Mouse (Mus musculus) layer of hippocampus, adult 18-20 months (tissue): ENCODE measurements around the gene Gm10309. TPM values are rescaled to one million over a fixed set of nuclear protein-coding genes. Genes with fewer than 3 reads are reported as not detected.
A peak's percentile ranks its signal among the peaks of the same experiment; 100 is the strongest.
"Not testable (repeated sequence)": the region's sequence is repeated elsewhere in the genome, so short reads cannot be mapped to it uniquely, and the experiment has no call there.

Experiments used
- DNase-seq, 2 experiments: peaks; one replicate each; pipeline ENCODE4 v3.0.0; 2022; ENCODE audit warnings: low spot score in 2 of 2
- total RNA-seq, 2 experiments: library from RNA; stranded (reverse); gene quantifications; 2 replicates each; pipeline ENCODE4 v1.2.3; 2021

Gene Gm10309
- total RNA-seq, 2 experiments from 2014 or later, result not detected

DNA sequence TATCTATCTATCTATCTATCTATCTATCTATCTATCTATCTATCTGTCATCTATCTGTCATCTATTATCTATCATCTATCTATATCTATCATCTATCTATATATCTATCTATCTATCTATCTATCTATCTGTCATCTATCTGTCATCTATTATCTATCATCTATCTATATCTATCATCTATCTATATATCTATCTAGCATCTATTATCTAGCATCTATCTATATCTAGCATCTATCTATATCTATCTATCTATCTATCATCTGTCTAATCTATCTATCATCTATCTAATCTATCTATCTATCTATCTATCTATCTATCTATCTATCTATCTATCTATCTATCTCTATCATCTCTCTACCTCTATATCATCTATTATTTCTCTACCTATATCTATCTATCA is 27.6 kb downstream of the Gm10309 start:
- not testable (repeated sequence) for DNase-seq

DNA sequence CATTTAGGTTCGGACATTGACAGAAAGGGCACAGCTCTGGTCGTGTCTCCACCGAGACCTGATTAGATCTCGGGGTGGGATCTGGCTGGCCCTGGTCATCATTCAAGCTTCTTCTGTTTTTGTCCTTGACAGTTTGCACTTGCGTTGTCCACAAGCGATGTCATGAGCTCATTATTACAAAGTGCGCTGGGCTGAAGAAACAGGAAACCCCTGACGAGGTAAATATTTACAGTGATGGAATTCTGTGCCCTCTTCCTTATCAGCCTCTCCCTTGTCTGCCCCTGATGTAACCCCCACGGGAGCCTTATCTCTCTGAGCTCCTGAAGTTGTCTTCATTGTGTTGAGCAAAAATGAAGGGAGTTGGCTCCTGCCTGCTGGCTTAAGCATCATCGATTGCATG is 28.4 kb downstream of the Gm10309 start:
- DNase-seq, result no peak

DNA sequence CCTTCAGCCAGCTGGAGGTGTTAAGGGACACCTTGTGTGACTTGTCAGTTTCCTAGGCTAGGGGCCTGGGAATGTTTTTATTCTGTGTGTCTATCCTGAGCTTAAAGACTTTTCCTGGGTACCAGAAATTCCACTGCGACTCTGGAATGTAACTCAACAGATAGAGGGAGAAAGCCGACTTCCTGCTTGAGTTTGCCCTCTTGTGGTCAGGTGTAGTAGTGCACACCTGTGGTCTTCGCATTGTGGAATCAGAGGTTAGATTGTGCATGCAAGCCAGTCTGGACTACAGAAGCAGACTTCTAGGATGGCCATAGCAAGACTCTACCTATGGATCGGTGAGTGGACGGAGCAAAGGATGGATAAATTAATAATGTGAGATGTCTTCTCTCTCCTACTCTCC is 33.3 kb downstream of the Gm10309 start:
- DNase-seq, result no peak

DNA sequence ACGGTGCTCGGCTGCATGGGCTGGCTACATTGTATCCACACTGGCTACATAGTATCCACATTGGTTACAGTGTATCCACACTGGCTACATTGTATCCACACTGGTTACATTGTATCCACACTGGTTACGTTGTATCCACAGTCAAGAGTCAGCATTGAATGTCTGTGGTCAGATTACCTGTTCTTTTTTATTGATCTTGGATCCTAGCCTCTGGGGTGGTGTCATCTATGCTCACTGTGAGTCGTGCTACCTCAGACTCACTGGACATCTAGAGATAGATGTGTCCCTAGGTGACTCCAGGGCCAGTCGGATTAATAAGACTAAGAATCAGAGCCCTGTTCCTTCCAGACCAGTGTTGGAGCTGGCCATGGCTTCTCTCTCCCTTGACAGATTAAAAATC is 34.9 kb downstream of the Gm10309 start:
- no peak for DNase-seq

DNA sequence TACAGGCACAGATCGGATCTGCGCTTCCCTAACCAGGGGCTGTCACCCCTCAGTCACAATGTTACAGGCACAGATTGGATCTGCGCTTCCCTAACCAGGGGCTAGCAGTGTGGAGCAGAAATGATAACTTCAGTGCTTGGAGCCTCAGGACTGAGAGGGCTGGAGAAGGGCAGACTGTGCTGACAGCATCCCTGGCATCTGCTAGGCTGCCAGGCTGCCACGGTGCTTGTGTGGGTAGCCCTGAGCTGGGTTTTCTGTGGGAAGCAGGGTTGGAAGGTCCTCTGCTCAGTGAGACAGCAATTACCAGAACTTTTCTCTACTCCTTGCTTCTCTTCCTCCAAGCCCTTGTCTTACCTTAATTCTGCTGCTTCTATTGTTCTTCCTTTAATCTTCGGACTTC is 37.1 kb downstream of the Gm10309 start:
- DNase-seq, result peak; percentile 36 to 63

GRCm38 (mm10) chr17:86467291-86467898 is 37.6 kb downstream of the Gm10309 start:
- no peak for DNase-seq

DNA sequence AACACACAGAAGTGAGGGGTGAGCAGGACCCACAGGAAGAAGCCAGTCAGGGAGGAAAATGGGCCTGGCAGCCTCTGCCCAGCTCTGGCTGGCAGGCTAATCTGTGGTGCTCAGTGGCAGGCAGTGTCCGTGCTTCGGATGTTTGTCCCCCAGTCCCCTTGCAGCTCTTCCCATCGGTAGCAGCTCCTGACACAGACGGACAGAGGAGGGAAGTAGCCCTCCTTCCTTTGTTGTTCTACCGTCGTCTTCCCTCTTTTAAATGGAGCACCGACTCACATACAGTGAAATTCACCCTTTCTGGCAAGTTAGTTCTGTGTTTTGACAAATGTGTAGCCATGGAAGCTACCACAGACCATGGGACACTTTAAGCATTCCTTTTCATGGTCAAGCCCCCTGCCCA is 38.2 kb downstream of the Gm10309 start:
- no peak for DNase-seq

DNA sequence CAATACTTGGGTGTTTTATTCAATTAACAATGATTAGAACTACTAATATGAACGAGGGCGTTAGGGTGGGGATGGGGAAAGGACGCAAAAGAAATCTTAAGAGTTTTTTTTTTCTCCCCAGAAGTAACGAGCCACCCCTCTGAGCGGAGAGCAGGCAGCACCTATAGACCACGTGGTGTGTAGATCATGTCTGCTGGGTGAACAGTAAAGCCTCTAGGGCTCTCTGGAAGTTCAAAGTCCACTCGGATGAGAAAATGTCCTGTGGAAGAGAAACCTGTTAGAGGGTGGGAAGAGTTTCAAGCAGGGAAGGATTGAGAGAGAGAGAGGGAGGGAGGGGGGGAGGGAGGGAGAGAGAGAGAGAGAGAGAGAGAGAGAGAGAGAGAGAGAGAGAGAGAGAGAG is 38.6 kb downstream of the Gm10309 start:
- no peak for DNase-seq

DNA sequence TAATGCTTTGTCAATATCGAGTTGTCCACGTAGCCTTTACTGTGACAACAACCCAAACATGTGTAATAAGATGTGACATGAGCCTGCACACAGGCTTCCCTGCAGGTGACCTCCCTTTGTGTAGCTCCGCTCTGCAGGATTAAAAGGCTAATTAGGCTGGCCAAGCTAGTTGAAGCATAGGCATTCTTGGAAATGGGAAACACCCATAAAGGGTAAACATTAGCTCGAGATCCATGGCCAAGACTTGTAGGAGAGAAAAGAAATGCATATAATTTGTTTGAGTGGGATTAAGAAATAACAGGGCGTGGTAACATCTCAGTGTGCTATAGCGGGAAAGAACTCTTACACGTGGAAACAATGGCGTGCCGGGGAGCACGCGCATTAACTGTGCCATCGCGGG is 39.2 kb downstream of the Gm10309 start:
- no peak for DNase-seq

GRCm38 (mm10) chr17:86464689-86465363 is 40.2 kb downstream of the Gm10309 start:
- peak; percentile 59 to 89 for DNase-seq

DNA sequence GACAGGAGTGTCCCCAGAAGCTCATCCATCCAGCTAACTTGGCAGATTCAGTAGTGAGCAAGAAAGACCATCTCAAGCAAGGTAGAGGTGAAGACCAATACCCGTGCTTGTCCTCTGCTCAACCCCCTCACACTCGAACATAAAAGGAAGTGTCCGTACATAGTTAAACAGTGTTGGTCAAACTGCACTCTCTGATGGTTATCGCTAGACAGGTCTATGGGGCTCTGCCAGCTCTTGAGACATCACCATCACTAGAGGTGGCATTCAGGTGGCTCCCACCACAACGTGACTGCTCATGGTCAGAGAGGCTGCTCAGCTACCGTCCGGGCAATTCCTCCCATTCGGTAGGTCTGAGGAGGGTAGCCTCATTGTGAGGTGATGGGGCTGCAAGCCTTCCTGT is 40.8 kb downstream of the Gm10309 start:
- no peak for DNase-seq

GRCm38 (mm10) chr17:86463369-86463768 is 41.7 kb downstream of the Gm10309 start:
- no peak for DNase-seq

- DNase-seq, result no peak
Measured at GRCm38 (mm10) chr17:86460645-86461430, 44.2 kb downstream of the Gm10309 start.

DNA sequence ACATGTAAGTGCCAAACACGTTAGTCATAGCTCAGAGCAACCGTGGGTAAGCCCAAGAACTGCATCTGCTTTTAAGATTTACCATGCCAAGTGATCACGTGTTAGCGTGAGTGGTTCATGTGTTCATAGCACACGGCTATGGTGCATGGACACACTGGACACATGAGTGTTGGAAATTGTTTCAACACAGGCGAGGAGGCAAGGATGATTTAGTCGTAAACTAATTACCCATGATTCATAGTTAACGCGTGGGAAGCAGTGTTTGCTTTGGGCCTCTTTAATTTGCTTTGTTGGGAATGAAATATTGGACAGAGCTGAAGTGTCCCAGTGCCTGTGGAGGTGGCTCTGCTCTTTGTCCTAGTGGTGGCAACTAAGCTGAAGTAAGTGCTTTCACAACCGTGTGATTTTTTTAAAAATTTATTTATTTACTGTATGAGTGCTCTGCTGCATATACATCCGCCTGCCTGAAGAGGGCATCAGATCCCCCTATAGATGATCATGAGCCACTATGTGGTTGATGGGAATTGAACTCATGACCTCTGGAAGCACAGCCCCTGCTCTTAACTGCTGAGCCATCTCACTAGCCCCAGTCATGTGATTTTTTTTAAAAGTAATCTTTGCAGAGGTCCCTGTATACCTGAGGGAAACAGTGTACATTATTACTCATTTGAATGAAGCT is 46.6 kb downstream of the Gm10309 start:
- DNase-seq, result no peak

GRCm38 (mm10) chr17:86456512-86456911 is 48.5 kb downstream of the Gm10309 start:
- no peak for DNase-seq

DNA sequence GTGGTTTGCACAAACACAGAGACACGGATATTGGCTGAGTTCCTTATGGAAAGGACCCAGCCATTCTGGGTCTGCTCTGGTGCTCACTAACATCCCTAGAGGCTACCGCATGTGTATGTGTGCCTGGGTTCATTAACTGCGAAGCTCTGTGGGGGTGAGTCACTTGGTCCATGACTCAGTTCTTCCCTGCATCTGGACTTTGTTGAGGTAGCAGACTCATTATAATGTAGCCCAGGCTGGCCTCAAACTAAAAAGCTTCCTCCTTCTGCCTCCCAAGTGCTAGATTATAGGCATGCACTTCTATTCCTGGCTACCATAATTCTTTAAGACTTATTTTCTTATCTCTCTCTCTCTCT is 50.7 kb downstream of the Gm10309 start:
- no peak for DNase-seq

DNA sequence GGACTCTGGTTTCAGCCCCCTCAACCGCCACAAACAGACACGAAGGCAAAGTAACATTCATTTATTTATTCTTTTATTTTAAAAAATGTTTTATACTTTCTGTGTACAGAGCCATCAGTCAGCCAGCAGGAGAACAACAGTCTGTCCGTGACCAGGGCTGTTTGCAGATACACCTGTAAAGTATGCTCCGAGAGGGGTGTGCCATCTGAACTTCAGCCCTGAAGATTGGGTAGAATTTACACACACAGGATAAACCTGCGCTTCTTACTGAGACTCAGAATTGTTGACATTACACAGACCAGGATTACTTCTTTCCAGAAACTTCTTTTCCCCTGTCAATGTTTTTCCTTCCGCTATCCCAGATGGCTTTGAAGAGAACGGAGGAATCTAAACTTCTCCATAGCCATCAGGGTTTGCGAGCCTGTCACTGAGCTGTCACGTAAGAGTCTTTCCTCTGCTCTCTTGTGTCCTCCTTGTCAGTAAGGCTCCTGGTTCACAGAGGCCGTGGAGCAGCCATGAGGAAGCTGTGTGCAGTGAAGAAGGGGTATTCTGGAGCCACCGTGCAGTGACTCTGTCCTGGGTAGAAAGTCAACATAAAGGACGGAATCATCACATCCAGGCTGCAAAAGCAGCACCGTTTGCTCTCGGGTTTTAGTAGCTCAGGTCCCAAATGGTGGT is 51.2 kb downstream of the Gm10309 start:
- no peak for DNase-seq

DNA sequence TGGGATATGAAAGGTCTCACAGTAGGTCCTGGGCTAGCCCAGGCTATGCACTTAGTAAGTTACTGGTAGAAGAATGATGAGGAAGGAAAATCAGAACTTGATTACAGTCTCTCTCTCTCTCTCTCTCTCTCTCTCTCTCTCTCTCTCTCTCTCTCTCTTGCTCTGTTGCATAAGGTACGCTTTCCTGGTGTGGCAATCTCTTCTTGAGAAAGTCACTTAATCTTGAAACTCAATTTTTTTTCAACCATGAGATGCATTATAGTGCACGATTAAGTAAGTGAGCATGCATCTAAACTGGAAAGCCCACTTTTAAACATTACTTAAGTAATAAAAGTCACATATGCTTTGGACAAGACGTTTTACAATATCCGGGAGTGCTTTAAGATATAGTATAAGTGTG is 52.1 kb downstream of the Gm10309 start:
- DNase-seq, result no peak
